Mouse (Mus musculus) layer of hippocampus, adult 18-20 months (tissue): ENCODE data around the gene Elp1. TPM values are rescaled to one million over a fixed set of nuclear protein-coding genes. Genes with fewer than 3 reads are reported as not detected.

Experiments used
- DNase-seq, 2 experiments: peaks; one replicate each; pipeline ENCODE4 v3.0.0; 2022; ENCODE audit warnings: low spot score in 2 of 2
- total RNA-seq, 2 experiments: library from RNA; stranded (reverse); gene quantifications; 2 replicates each; pipeline ENCODE4 v1.2.3; 2021

The Elp1 gene
- total RNA-seq, 2 experiments from 2014 or later, result 55.5 to 57.1 TPM

- DNase-seq, result no peak
Observed at GRCm38 (mm10) chr4:56717932-56718331, 84.2 kb downstream of the Elp1 start.

GRCm38 (mm10) chr4:56716801-56717200 is 85.3 kb downstream of the Elp1 start:
- no peak for DNase-seq

- DNase-seq, result no peak
Observed at GRCm38 (mm10) chr4:56713155-56713554, 89.0 kb downstream of the Elp1 start.

GRCm38 (mm10) chr4:56702234-56702633 is 99.9 kb downstream of the Elp1 start:
- no peak for DNase-seq

Other genes starting within 250 kb of the Elp1 start
- not detected for gene Gm26657, start 62.3 kb downstream of the Elp1 start, total RNA-seq
- gene Actl7b, start 60.9 kb downstream of the Elp1 start, total RNA-seq, result not detected
- gene Actl7a, start 58.9 kb downstream of the Elp1 start, total RNA-seq, result not detected
- 10 to 100 TPM; 16.2 to 16.5 TPM for gene Fam206a, start within 50 bp of the Elp1 start, total RNA-seq
- 10 to 100 TPM; 11.3 to 14.1 TPM for gene Ctnnal1, start 62.9 kb upstream of the Elp1 start, total RNA-seq
- 10 to 100 TPM; 33.7 to 35.4 TPM for gene Tmem245, start 145.1 kb upstream of the Elp1 start, total RNA-seq
- gene Frrs1l, start 188.1 kb upstream of the Elp1 start, total RNA-seq, result 100 to 1,000 TPM; 216 to 233 TPM